Mouse (Mus musculus) ES-E14 (cell line): ENCODE measurements around the gene Epha4. TPM values are rescaled to one million over a fixed set of nuclear protein-coding genes. Genes with fewer than 3 reads are reported as not detected.

Experiments
- DNase-seq: peaks from one replicate; pipeline ENCODE4 v3.0.0-alpha.2; 2013; ENCODE audit warnings: low read depth, low spot score
- H3K27ac ChIP-seq: 2 replicates; pipeline ENCODE4 v1.5.1; 2012; ENCODE audit warnings: low read depth, mild to moderate bottlenecking, low read length, moderate library complexity, mixed read lengths; ENCODE audit not compliant: poor library complexity, insufficient read depth, severe bottlenecking
- H3K36me3 ChIP-seq: 2 replicates; pipeline ENCODE4 v1.6.1; 2012; ENCODE audit warnings: mild to moderate bottlenecking, low read length, moderate library complexity, mixed read lengths; ENCODE audit not compliant: control insufficient read depth, poor library complexity, insufficient read depth, severe bottlenecking
- H3K4me1 ChIP-seq, 2 experiments: fragments of 150-350 bp in 1 of 2; sonication (generic) in 1 of 2; 2 replicates each; pipeline ENCODE4 v1.6.1; 2012; ENCODE audit warnings: low read length in 2 of 2, mild to moderate bottlenecking in 1 of 2, mixed read lengths in 1 of 2; ENCODE audit not compliant: control insufficient read depth in 2 of 2, insufficient read depth in 2 of 2, poor library complexity in 1 of 2
- H3K4me3 ChIP-seq, 2 experiments: fragments of 150-350 bp in 1 of 2; sonication (generic) in 1 of 2; 2 replicates each; pipeline ENCODE4 v1.5.1; 2012; ENCODE audit warnings: low read length in 2 of 2, low read depth in 1 of 2, mild to moderate bottlenecking in 1 of 2, mixed read lengths in 1 of 2; ENCODE audit not compliant: insufficient read depth in 1 of 2, poor library complexity in 1 of 2, severe bottlenecking in 1 of 2
- H3K9ac ChIP-seq: 2 replicates; pipeline ENCODE4 v1.6.1; 2012; ENCODE audit warnings: low read depth, mild to moderate bottlenecking, low read length, mixed read lengths; ENCODE audit not compliant: poor library complexity, insufficient read depth, severe bottlenecking
- H3K9me3 ChIP-seq: fragments of 150-350 bp; sonication (generic); 2 replicates; pipeline ENCODE4 v1.6.1; 2012; ENCODE audit warnings: low read depth, mild to moderate bottlenecking, low read length; ENCODE audit not compliant: control insufficient read depth, insufficient read depth
- CHD2 ChIP-seq: IDR thresholded peaks from 2 replicates; pipeline ENCODE4 v1.6.1; 2014; ENCODE audit warnings: mild to moderate bottlenecking, low read depth, low read length, inconsistent platforms
- HCFC1 ChIP-seq: IDR thresholded peaks from 2 replicates; pipeline ENCODE4 v1.6.1; 2012; ENCODE audit warnings: low read length, inconsistent platforms, borderline replicate concordance; ENCODE audit not compliant: insufficient read depth
- MAFK ChIP-seq: IDR thresholded peaks from 2 replicates; pipeline ENCODE4 v1.6.1; 2014; ENCODE audit warnings: mild to moderate bottlenecking, low read depth, low read length, inconsistent platforms; ENCODE audit not compliant: insufficient read depth
- ZC3H11A ChIP-seq: IDR thresholded peaks from 2 replicates; pipeline ENCODE4 v1.6.1; 2012; ENCODE audit warnings: low read depth, mild to moderate bottlenecking, inconsistent platforms, low read length, borderline replicate concordance
- ZNF384 ChIP-seq: IDR thresholded peaks from 2 replicates; pipeline ENCODE4 v1.6.1; 2012; ENCODE audit warnings: low read depth, low read length, inconsistent platforms
- in situ Hi-C, 2 experiments: fragments of 600-800 bp; cut with MboI; formaldehyde crosslinking; loops; one replicate each; pipeline ENCODE4 v1.15.1; 2025; ENCODE audit warnings: low sequenced_read_pairs in 2 of 2, inconsistent platforms in 1 of 2; ENCODE audit not compliant: unreplicated experiment in 2 of 2
- total RNA-seq: library from RNA; depleted of rRNA; stranded (reverse); fragments of 300-350 nt; gene quantifications from 2 replicates; pipeline ENCODE4 v1.2.3, GENCODE M21; 2012

Gene Epha4
- total RNA-seq, 1 experiment: 99.7 TPM

DNA sequence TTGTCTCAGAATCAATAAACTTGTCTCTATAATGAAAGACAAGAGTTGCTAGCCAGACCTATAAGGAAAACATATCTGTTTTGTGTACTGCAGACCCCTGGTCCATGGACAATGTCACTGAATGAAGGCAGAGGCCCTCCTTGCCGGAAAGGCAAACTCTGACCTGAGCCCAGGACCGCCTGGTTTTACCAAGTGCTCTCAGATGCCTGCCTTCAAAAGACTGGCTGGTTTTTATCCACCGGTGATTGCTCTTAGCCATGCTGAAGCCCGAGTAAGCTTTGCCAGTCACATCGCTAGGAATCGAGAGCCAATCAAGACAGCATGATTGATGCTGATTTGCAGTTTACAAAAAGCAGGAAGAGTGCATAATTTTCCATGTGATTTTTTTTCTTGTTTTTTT lies 176.5 kb downstream of the Epha4 start:
- Histone ChIP-seq H3K4me3 (no peak overlapping the region), H3K9ac (no peak overlapping the region), H3K9me3 (no peaks in the 10 kb centered on the region), H3K4me1 (no peaks in the 10 kb centered on the region), H3K36me3 (no peaks in the 10 kb centered on the region), H3K27ac (no peak overlapping the region)
- in situ Hi-C loops: no loop called here
- no peak for DNase-seq
- TF ChIP-seq HCFC1: no peak
- no peak for TF ChIP-seq ZNF384
- no peak for TF ChIP-seq CHD2
- TF ChIP-seq ZC3H11A: no peak
- TF ChIP-seq MAFK: no peak

DNA sequence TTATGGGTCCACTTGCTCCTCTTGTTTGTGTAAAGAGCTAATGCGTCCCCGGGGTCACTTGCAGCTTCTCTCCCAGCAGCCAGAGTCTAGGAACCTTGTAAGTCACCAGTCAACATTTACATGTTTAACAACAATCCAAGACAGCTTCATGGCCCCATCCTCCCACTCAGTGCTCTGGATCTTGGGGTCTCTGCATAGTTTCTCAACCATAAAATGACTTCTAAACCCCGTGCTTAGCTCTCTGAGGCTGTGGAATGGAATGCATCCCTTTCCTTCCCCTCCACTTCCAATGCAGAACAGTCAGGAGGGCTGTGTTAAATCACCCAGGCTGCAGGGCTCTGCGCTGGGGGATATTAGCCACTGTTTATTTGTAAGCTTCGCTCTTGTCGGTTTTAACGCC lies 178.0 kb downstream of the Epha4 start:
- DNase-seq: no peak
- in situ Hi-C loops: no loop called here
- Histone ChIP-seq H3K9ac (no peak overlapping the region), H3K4me3 (no peak overlapping the region), H3K36me3 (no peaks in the 10 kb centered on the region), H3K4me1 (no peaks in the 10 kb centered on the region), H3K9me3 (no peaks in the 10 kb centered on the region), H3K27ac (no peak overlapping the region)
- no peak for TF ChIP-seq ZNF384
- TF ChIP-seq ZC3H11A: no peak
- TF ChIP-seq CHD2: no peak
- no peak for TF ChIP-seq MAFK
- no peak for TF ChIP-seq HCFC1

DNA sequence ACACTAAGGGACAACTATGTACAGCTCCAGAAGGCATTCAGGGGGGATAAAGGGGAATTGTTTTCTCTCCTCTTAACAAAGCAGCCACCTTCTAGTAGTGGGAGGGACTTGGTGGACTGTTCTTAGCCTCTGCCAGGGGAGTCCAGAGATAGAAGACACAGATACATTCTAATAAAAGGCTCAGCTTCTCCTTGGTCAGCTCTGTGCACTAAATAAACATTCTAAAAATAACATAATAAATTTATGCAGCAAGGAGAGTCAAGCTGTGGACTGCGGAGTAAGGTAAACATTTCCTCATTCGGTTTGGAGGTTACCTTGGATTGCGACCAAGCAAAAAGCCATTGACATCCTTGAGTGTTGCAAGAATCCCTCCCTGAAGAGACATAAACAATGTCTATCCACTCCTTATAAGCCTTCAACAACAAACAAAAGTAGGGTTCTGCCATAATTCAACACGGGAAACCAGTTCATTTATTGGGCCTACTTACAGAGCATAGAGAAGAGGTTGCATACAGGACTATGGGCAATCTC lies 196.2 kb downstream of the Epha4 start:
- Histone ChIP-seq H3K4me1 (no peaks in the 10 kb centered on the region), H3K9ac (no peak overlapping the region), H3K27ac (no peak overlapping the region), H3K9me3 (no peaks in the 10 kb centered on the region), H3K36me3 (no peaks in the 10 kb centered on the region), H3K4me3 (no peak overlapping the region)
- TF ChIP-seq CHD2 (no peak), ZNF384 (no peak), HCFC1 (no peak), MAFK (no peak), ZC3H11A (no peak)
- DNase-seq: no peak
- in situ Hi-C loops: no loop called here
